Mouse (Mus musculus) myocyte (in vitro differentiated cells): ENCODE data around the gene Ldha. TPM values are rescaled to one million over a fixed set of nuclear protein-coding genes. Genes with fewer than 3 reads are reported as not detected.
"Not testable (repeated sequence)": the region's sequence is repeated elsewhere in the genome, so short reads cannot be mapped to it uniquely, and the experiment has no call there.

Experiments used
- H3K27me3 ChIP-seq: one replicate; pipeline ENCODE4 v1.6.1; 2011; ENCODE audit not compliant: control insufficient read depth, insufficient read depth, insufficient read length
- H3K36me3 ChIP-seq: one replicate; pipeline ENCODE4 v1.6.1; 2011; ENCODE audit not compliant: control insufficient read depth, insufficient read depth
- H3K4me2 ChIP-seq: one replicate; pipeline ENCODE4 v1.6.1; 2011; ENCODE audit warnings: low read depth, control low read depth
- H3K4me3 ChIP-seq: one replicate; pipeline ENCODE4 v1.5.1; 2011; ENCODE audit warnings: mild to moderate bottlenecking, control low read depth, moderate library complexity
- H3K79me2 ChIP-seq: one replicate; pipeline ENCODE4 v1.6.1; 2011; ENCODE audit not compliant: control insufficient read depth, insufficient read depth
- H3ac ChIP-seq: one replicate; pipeline ENCODE4 v1.6.1; 2011; ENCODE audit not compliant: control insufficient read depth, insufficient read length
- CEBPB ChIP-seq: IDR thresholded peaks from 2 replicates; pipeline ENCODE4 v1.6.1; 2011; ENCODE audit warnings: mild to moderate bottlenecking, moderate library complexity; ENCODE audit not compliant: poor library complexity, insufficient read depth, severe bottlenecking
- E2F4 ChIP-seq: IDR thresholded peaks from one replicate; pipeline ENCODE4 v1.6.1; 2011; ENCODE audit warnings: mild to moderate bottlenecking, control low read depth, moderate library complexity; ENCODE audit not compliant: insufficient read depth
- MAX ChIP-seq: IDR thresholded peaks from one replicate; pipeline ENCODE4 v1.6.1; 2011; ENCODE audit warnings: low read depth, mild to moderate bottlenecking, control low read depth
- MYOD1 ChIP-seq, 3 experiments: IDR thresholded peaks; one replicate each; pipeline ENCODE4 v1.6.1; 2011; ENCODE audit warnings: control low read depth in 2 of 3, low read depth in 2 of 3, mild to moderate bottlenecking in 2 of 3, moderate library complexity in 1 of 3; ENCODE audit not compliant: insufficient read length in 2 of 3, control insufficient read depth in 1 of 3
- MYOG ChIP-seq, 3 experiments: IDR thresholded peaks; one replicate each; pipeline ENCODE4 v1.6.1; 2011; ENCODE audit warnings: control low read depth in 2 of 3, low read depth in 2 of 3, mild to moderate bottlenecking in 2 of 3; ENCODE audit not compliant: insufficient read length in 2 of 3, control insufficient read depth in 1 of 3, insufficient read depth in 1 of 3
- POLR2A ChIP-seq: IDR thresholded peaks from one replicate; pipeline ENCODE4 v1.6.1; 2011; ENCODE audit warnings: low read depth, mild to moderate bottlenecking, control low read depth, moderate library complexity; ENCODE audit not compliant: insufficient read length
- POLR2AphosphoS2 ChIP-seq: IDR thresholded peaks from one replicate; pipeline ENCODE4 v1.6.1; 2011; ENCODE audit warnings: low read depth, control low read depth; ENCODE audit not compliant: insufficient read length
- REST ChIP-seq: IDR thresholded peaks from one replicate; pipeline ENCODE4 v1.6.1; 2011; ENCODE audit warnings: mild to moderate bottlenecking, control low read depth, moderate library complexity; ENCODE audit not compliant: insufficient read depth, insufficient read length
- SRF ChIP-seq: IDR thresholded peaks from one replicate; pipeline ENCODE4 v1.6.1; 2011; ENCODE audit warnings: low read depth; ENCODE audit not compliant: control insufficient read depth, insufficient read length
- TCF12 ChIP-seq: IDR thresholded peaks from one replicate; pipeline ENCODE4 v1.6.1; 2011; ENCODE audit warnings: mild to moderate bottlenecking, control low read depth; ENCODE audit not compliant: poor library complexity, insufficient read depth, severe bottlenecking
- TCF3 ChIP-seq: IDR thresholded peaks from one replicate; pipeline ENCODE4 v1.6.1; 2011; ENCODE audit warnings: low read depth, control low read depth; ENCODE audit not compliant: insufficient read length
- USF1 ChIP-seq: IDR thresholded peaks from one replicate; pipeline ENCODE4 v1.6.1; 2011; ENCODE audit warnings: low read depth, mild to moderate bottlenecking, control low read depth, moderate library complexity
- polyA plus RNA-seq: library from polyadenylated mRNA; unstranded; fragments of >200 nt; fragmentation: generic; extraction: Trizol; gene quantifications from one replicate; pipeline ENCODE4 v1.2.1, GENCODE M21; 2012; ENCODE audit warnings: missing spikeins

Gene Ldha
- polyA plus RNA-seq, 1 experiment = 1,758 TPM

DNA sequence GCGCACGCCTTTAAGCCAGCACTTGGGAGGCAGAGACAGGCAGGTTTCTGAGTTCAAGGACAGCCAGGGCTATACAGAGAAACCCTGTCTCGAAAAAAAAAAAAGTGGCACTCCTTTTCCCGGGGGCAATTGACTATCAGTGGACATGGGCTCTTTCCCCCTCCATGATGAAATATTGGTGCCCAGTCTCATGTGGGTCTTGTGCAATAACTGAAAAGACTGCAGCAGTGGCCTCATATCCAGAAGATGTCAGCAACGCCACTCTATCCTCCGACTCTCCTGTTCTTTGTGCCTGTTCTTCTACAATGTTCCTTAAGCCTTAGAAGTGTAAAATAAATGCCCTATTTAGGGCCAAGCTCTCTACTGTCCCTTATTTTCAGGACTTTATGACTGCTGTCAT is 30.9 kb upstream of the Ldha start:
- no peaks in the 10 kb centered on the region for H3K79me2 ChIP-seq
- no peak overlapping the region for H3K4me3 ChIP-seq
- no peak overlapping the region for H3ac ChIP-seq
- H3K27me3 ChIP-seq = no peaks in the 10 kb centered on the region
- TF ChIP-seq MYOD1 (IDR thresholded peaks at IDR 0.05; ENCODE audit: control insufficient read depth in 1 of 3, insufficient read length in 2 of 3, low read depth in 2 of 3) (no peak), REST (no peak), SRF (no peak)
- H3K4me2 ChIP-seq = no peak overlapping the region
- peaks cover 65% of the 10 kb centered on the region for H3K36me3 ChIP-seq

DNA sequence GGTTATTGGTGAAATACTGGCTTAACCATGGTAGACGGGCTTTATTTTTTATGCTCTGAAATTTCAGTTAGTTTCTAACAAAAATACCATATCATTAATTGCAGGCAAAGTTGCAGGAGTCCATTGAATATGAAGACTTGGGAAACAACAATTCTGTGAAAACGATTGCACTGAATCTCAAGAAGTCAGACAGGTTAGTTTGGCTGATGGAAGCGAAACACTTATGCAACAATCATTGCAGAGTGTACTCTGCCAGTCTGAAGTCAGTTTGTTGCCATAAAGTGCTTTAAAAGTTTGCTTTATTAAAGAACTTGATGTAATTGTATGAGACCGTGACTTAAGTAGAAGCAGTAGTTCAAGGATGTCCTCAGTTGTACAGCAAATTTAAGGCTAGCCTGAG is 27.3 kb upstream of the Ldha start:
- Histone ChIP-seq H3ac (no peak overlapping the region), H3K4me3 (no peak overlapping the region), H3K79me2 (no peaks in the 10 kb centered on the region), H3K4me2 (no peak overlapping the region), H3K36me3 (peaks cover 72% of the 10 kb centered on the region), H3K27me3 (no peaks in the 10 kb centered on the region)
- no peak for TF ChIP-seq POLR2A
- TF ChIP-seq MYOD1 (IDR thresholded peaks at IDR 0.05; ENCODE audit: control insufficient read depth in 1 of 3, insufficient read length in 2 of 3, low read depth in 2 of 3) = no peak
- no peak for TF ChIP-seq MYOG (IDR thresholded peaks at IDR 0.05; ENCODE audit: control insufficient read depth in 1 of 3, insufficient read depth in 1 of 3, insufficient read length in 2 of 3, low read depth in 2 of 3)
- TF ChIP-seq E2F4 = no peak
- TF ChIP-seq TCF12 = no peak
- TF ChIP-seq MAX = no peak

GRCm38 (mm10) chr7:46820876-46821632 is 20.2 kb upstream of the Ldha start:
- H3ac ChIP-seq, H3K79me2 ChIP-seq, H3K4me3 ChIP-seq, H3K4me2 ChIP-seq, H3K27me3 ChIP-seq: not testable (repeated sequence)
- peaks cover 44% of the 10 kb centered on the region for H3K36me3 ChIP-seq

DNA sequence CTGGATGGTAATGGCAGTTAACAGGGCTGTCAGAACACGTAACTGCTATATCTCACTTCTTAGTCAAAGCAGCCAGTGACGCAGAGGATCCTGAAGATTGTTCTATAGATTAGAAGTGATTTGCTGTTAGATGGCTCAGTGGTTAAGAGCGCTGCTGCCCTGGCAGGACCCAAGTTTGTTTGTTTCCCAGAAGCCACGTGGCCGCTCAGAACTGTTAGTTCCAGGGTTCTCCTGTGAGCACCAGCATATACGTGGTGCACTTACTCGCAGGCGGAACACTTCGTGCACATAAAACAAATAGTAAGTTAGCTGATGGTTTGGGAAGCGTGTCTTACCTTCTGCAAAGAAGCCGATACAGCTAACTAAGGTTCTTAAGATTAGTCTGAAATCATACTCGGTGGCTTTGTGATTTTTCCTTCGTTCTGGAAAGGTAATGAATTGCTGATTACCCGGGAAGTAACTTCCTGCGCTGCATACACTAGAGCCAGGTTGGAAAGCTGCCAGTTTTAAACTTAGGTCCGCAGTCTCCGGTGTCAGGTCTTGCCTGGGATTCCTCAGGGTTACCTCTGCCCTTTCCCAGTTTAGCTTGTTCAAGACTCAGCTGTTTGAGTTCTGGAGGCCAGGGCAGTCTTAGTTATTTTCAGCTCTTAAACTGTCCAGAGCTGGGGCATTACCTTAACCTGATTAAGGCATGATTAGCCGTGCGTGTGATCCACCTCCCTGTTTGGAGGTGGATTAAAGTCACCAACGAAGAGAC is 14.1 kb upstream of the Ldha start:
- Histone ChIP-seq H3K36me3 (peaks cover 4% of the 10 kb centered on the region), H3K4me2 (no peak overlapping the region), H3K27me3 (no peaks in the 10 kb centered on the region), H3K4me3 (no peak overlapping the region), H3ac (no peak overlapping the region), H3K79me2 (no peaks in the 10 kb centered on the region)
- TF ChIP-seq POLR2AphosphoS2 = no peak
- no peak for TF ChIP-seq MYOG (IDR thresholded peaks at IDR 0.05; ENCODE audit: control insufficient read depth in 1 of 3, insufficient read depth in 1 of 3, insufficient read length in 2 of 3, low read depth in 2 of 3)
- TF ChIP-seq MAX = no peak
- TF ChIP-seq USF1 = no peak
- TF ChIP-seq REST = no peak
- TF ChIP-seq TCF12 = no peak
- TF ChIP-seq SRF = no peak
- TF ChIP-seq MYOD1 (IDR thresholded peaks at IDR 0.05; ENCODE audit: control insufficient read depth in 1 of 3, insufficient read length in 2 of 3, low read depth in 2 of 3) = no peak
- no peak for TF ChIP-seq CEBPB
- TF ChIP-seq E2F4 = no peak
- no peak for TF ChIP-seq POLR2A
- TF ChIP-seq TCF3 = no peak

- H3K79me2 ChIP-seq = no peaks in the 10 kb centered on the region
- H3K36me3 ChIP-seq = no peaks in the 10 kb centered on the region
- H3K4me3 ChIP-seq = no peak overlapping the region
- TF ChIP-seq MYOD1 (IDR thresholded peaks at IDR 0.05; ENCODE audit: control insufficient read depth in 1 of 3, insufficient read length in 2 of 3, low read depth in 2 of 3) (no peak), POLR2A (no peak), REST (no peak)
- no peak overlapping the region for H3ac ChIP-seq
- H3K4me2 ChIP-seq = no peak overlapping the region
- no peaks in the 10 kb centered on the region for H3K27me3 ChIP-seq
These were observed 13.5 kb upstream of the Ldha start for GRCm38 (mm10) chr7:46827803-46828184.

GRCm38 (mm10) chr7:46829911-46830310 is 11.4 kb upstream of the Ldha start:
- Histone ChIP-seq H3ac (no peak overlapping the region), H3K27me3 (no peaks in the 10 kb centered on the region), H3K4me2 (no peak overlapping the region), H3K36me3 (no peaks in the 10 kb centered on the region), H3K4me3 (no peak overlapping the region), H3K79me2 (no peaks in the 10 kb centered on the region)
- TF ChIP-seq USF1 (no peak), TCF3 (no peak), TCF12 (no peak), CEBPB (no peak), SRF (no peak), POLR2A (no peak), REST (no peak), E2F4 (no peak), MYOD1 (IDR thresholded peaks at IDR 0.05; ENCODE audit: control insufficient read depth in 1 of 3, insufficient read length in 2 of 3, low read depth in 2 of 3) (no peak)
